Mouse (Mus musculus) kidney, postnatal 0 days (tissue): ENCODE measurements at regions not wholly inside any gene's neighbourhood (a gene's known extent, or its start where the extent isn't known, plus 50 kb on each side); places are given as distances from the start of the nearest gene placed in this dataset.

Source experiments
- ATAC-seq: fragments of 200-750 bp; cut with Nextera tagmentation; replicated peaks from 2 replicates; pipeline ENCODE4 v1.8.0; 2017; ENCODE audit warnings: low read depth, moderate number of reproducible peaks, moderate TSS enrichment, moderate library complexity; ENCODE audit not compliant: low FRiP score
- DNase-seq: peaks from one replicate; pipeline ENCODE4 v3.0.0-alpha.2; 2016; ENCODE audit warnings: low spot score
- H3K27ac ChIP-seq: fragments of 300-500 bp; sonication (generic); 2 replicates; pipeline ENCODE4 v1.5.1; 2014; ENCODE audit warnings: mild to moderate bottlenecking
- H3K27me3 ChIP-seq: fragments of 300-500 bp; sonication (generic); 2 replicates; pipeline ENCODE4 v1.6.1; 2014; ENCODE audit warnings: low read length, mixed read lengths; ENCODE audit not compliant: insufficient read depth
- H3K36me3 ChIP-seq: fragments of 300-500 bp; sonication (generic); 2 replicates; pipeline ENCODE4 v1.6.1; 2014; ENCODE audit warnings: low read length, mixed read lengths; ENCODE audit not compliant: insufficient read depth
- H3K4me1 ChIP-seq: fragments of 300-500 bp; sonication (generic); replicated peaks from 2 replicates; pipeline ENCODE4 v1.6.1; 2014; ENCODE audit warnings: antibody characterized with exemption, low read length, mixed read lengths; ENCODE audit not compliant: insufficient read depth
- H3K4me2 ChIP-seq: fragments of 300-500 bp; sonication (generic); 2 replicates; pipeline ENCODE4 v1.6.1; 2014; ENCODE audit warnings: mild to moderate bottlenecking, low read length, moderate library complexity, mixed read lengths
- H3K4me3 ChIP-seq: fragments of 300-500 bp; sonication (generic); replicated peaks from 2 replicates; pipeline ENCODE4 v1.5.1; 2014; ENCODE audit warnings: low read depth, low read length
- H3K9ac ChIP-seq: fragments of 300-500 bp; sonication (generic); 2 replicates; pipeline ENCODE4 v1.6.1; 2014; ENCODE audit warnings: low read depth, low read length
- H3K9me3 ChIP-seq: fragments of 300-500 bp; sonication (generic); replicated peaks from 2 replicates; pipeline ENCODE4 v1.6.1; 2016; ENCODE audit warnings: low read length, inconsistent platforms, mixed read lengths
- CTCF ChIP-seq: IDR thresholded peaks from 2 replicates; pipeline ENCODE4 v1.5.1; 2016; ENCODE audit warnings: antibody characterized with exemption, low read depth, mild to moderate bottlenecking, moderate library complexity
- WGBS: fragments of 180-500 bp; shearing (Covaris S2); extraction: QIAGEN DNeasy Blood & Tissue Kit; methylation state at CpG from one replicate; pipeline ENCODE4 v1.1.7; 2014; 5-methylcytosine and 5-hydroxymethylcytosine counted together

- WGBS: 66% methylated on average over 3 of the region's 3 CpGs
- Histone ChIP-seq H3K4me1 (no peaks in the 10 kb centered on the region), H3K9me3 (no peaks in the 10 kb centered on the region), H3K4me3 (no peak overlapping the region), H3K36me3 (no peaks in the 10 kb centered on the region), H3K4me2 (no peak overlapping the region), H3K27ac (no peak overlapping the region), H3K9ac (no peak overlapping the region), H3K27me3 (no peaks in the 10 kb centered on the region)
- no peak for TF ChIP-seq CTCF
- no peak for DNase-seq
- ATAC-seq: no peak
These were observed 68.1 kb upstream of the Adamts18 start for GRCm38 (mm10) chr8:113916649-113917048.

- Histone ChIP-seq H3K4me3 (no peak overlapping the region), H3K27ac (no peak overlapping the region), H3K4me2 (no peak overlapping the region), H3K27me3 (no peaks in the 10 kb centered on the region), H3K9me3 (no peaks in the 10 kb centered on the region), H3K9ac (no peak overlapping the region), H3K4me1 (no peaks in the 10 kb centered on the region), H3K36me3 (no peaks in the 10 kb centered on the region)
- no peak for ATAC-seq
- 12% methylated on average over 6 of the region's 6 CpGs for WGBS
- DNase-seq: peak; percentile 57
- TF ChIP-seq CTCF: no peak
These were observed 68.7 kb upstream of the Adamts18 start for GRCm38 (mm10) chr8:113917197-113917596.

DNA sequence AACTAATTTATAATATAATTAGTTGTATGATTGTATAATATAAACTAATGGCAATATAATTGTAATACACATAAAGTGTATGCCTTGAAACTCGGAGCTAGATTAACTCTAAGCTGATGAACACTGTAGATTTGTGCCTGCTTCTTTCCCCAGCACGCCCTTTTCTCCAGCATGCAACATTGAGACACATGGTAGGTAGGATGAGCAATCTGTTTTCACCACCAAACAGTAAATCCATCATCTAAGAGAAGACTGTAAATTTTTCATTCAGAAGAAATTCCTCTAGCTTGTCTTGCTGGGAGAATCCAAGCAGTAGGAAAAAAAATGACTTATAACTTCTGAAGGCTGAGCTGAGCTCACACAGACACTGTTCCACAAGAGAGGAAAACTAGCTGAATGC, 71.8 kb upstream of the Adamts18 start:
- TF ChIP-seq CTCF: no peak
- H3K9ac ChIP-seq: no peak overlapping the region
- no peak overlapping the region for H3K27ac ChIP-seq
- no peak overlapping the region for H3K4me2 ChIP-seq
- no peak for ATAC-seq
- H3K4me3 ChIP-seq: no peak overlapping the region
- 77% methylated on average over 2 of the region's 2 CpGs for WGBS
- H3K36me3 ChIP-seq: no peaks in the 10 kb centered on the region
- no peaks in the 10 kb centered on the region for H3K9me3 ChIP-seq
- no peaks in the 10 kb centered on the region for H3K27me3 ChIP-seq
- DNase-seq: no peak
- no peaks in the 10 kb centered on the region for H3K4me1 ChIP-seq

- Histone ChIP-seq H3K27ac (no peak overlapping the region), H3K9ac (no peak overlapping the region), H3K4me1 (no peaks in the 10 kb centered on the region), H3K4me2 (no peak overlapping the region), H3K9me3 (no peaks in the 10 kb centered on the region), H3K4me3 (no peak overlapping the region), H3K27me3 (no peaks in the 10 kb centered on the region), H3K36me3 (no peaks in the 10 kb centered on the region)
- no peak for TF ChIP-seq CTCF
- DNase-seq (peak; percentile 85), ATAC-seq (peak; percentile 65; the same call in 1 of the 2 replicates)
- 13% methylated on average over 3 of the region's 3 CpGs for WGBS
These were observed 74.8 kb upstream of the Adamts18 start for GRCm38 (mm10) chr8:113923381-113923780.

GRCm38 (mm10) chr8:113953721-113954120, 105.2 kb upstream of the Adamts18 start:
- no peak for TF ChIP-seq CTCF
- DNase-seq: no peak
- no peak overlapping the region for H3K9ac ChIP-seq
- WGBS: 88% methylated on average over 3 of the region's 3 CpGs
- no peaks in the 10 kb centered on the region for H3K9me3 ChIP-seq
- H3K27ac ChIP-seq: no peak overlapping the region
- ATAC-seq: no peak
- no peaks in the 10 kb centered on the region for H3K27me3 ChIP-seq
- no peaks in the 10 kb centered on the region for H3K4me1 ChIP-seq
- H3K36me3 ChIP-seq: no peaks in the 10 kb centered on the region
- no peak overlapping the region for H3K4me3 ChIP-seq
- no peak overlapping the region for H3K4me2 ChIP-seq

- no peaks in the 10 kb centered on the region for H3K27me3 ChIP-seq
- H3K36me3 ChIP-seq: no peaks in the 10 kb centered on the region
- no peak overlapping the region for H3K4me2 ChIP-seq
- no peak for TF ChIP-seq CTCF
- H3K27ac ChIP-seq: no peak overlapping the region
- H3K9me3 ChIP-seq: no peaks in the 10 kb centered on the region
- ATAC-seq (no peak), DNase-seq (no peak)
- no peak overlapping the region for H3K9ac ChIP-seq
- 55% methylated on average over 14 of the region's 14 CpGs for WGBS
- no peaks in the 10 kb centered on the region for H3K4me1 ChIP-seq
- no peak overlapping the region for H3K4me3 ChIP-seq
These were observed 108.0 kb upstream of the Adamts18 start for GRCm38 (mm10) chr8:113956439-113957043.

DNA sequence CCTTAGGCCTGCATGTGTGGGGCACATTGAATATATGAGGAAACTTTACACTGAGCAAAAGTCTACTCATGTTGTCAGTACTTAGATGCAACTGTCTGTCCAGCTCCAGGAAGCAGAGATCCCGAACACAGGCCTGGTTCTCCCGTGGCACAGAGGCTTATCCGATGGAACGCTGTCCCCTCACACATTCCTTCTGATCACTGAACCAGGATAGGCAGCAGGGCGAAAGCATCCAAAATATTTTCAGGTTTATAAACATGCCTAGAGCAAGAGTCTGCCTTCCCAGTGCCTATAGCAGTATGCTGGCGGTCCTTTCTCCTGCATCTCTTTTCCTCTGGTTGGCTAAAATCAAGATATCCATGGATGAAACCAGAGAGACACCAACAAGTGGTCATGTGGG, 109.3 kb upstream of the Adamts18 start:
- WGBS: 44% methylated on average over 6 of the region's 6 CpGs
- no peak for ATAC-seq

More for the DNA sequence above, 109.3 kb upstream of the Adamts18 start:
- TF ChIP-seq CTCF: no peak
- H3K4me3 ChIP-seq: no peak overlapping the region
- DNase-seq: no peak
- H3K4me1 ChIP-seq: no peaks in the 10 kb centered on the region
- H3K9me3 ChIP-seq: no peaks in the 10 kb centered on the region
- H3K9ac ChIP-seq: no peak overlapping the region
- H3K4me2 ChIP-seq: no peak overlapping the region
- no peak overlapping the region for H3K27ac ChIP-seq
- no peaks in the 10 kb centered on the region for H3K36me3 ChIP-seq
- no peaks in the 10 kb centered on the region for H3K27me3 ChIP-seq
